Mouse (Mus musculus): ENCODE measurements around the gene Lhb.
"Not testable (repeated sequence)": the region's sequence is repeated elsewhere in the genome, so short reads cannot be mapped to it uniquely, and the experiment has no call there.

Lhb gene

GRCm38 (mm10) chr7:45420615-45420919 lies at the start of gene Lhb:
Gene Lhb (plus strand): TSS chr7:45420820.
- DNase-seq (ENCODE audit: low spot score): no peak

GRCm38 (mm10) chr7:45372371-45372770 lies 48.2 kb upstream of the Lhb start:
- no peak for DNase-seq (ENCODE audit: low spot score)

- no peak for DNase-seq (ENCODE audit: low spot score)
Observed at GRCm38 (mm10) chr7:45374620-45375019, 46.0 kb upstream of the Lhb start.

- DNase-seq (ENCODE audit: low spot score): no peak
Observed at GRCm38 (mm10) chr7:45376057-45376456, 44.6 kb upstream of the Lhb start.

GRCm38 (mm10) chr7:45386077-45386476 lies 34.5 kb upstream of the Lhb start:
- no peak for DNase-seq (ENCODE audit: low spot score)

- no peak for DNase-seq (ENCODE audit: low spot score)
Observed at GRCm38 (mm10) chr7:45395129-45395541, 25.5 kb upstream of the Lhb start.

- peak; percentile 100 for DNase-seq (ENCODE audit: low spot score)
Observed at GRCm38 (mm10) chr7:45395578-45396336, 24.9 kb upstream of the Lhb start, which contains the start of gene Snrnp70. Gene Snrnp70 (minus strand): TSS chr7:45395742.

GRCm38 (mm10) chr7:45396337-45396775 lies 24.3 kb upstream of the Lhb start:
- DNase-seq (ENCODE audit: low spot score): not testable (repeated sequence)

GRCm38 (mm10) chr7:45396787-45397186 lies 23.8 kb upstream of the Lhb start:
- no peak for DNase-seq (ENCODE audit: low spot score)

GRCm38 (mm10) chr7:45401521-45402085 lies 19.0 kb upstream of the Lhb start:
- DNase-seq (ENCODE audit: low spot score): no peak

- DNase-seq (ENCODE audit: low spot score): peak; percentile 64
Observed at GRCm38 (mm10) chr7:45403532-45404261, 16.9 kb upstream of the Lhb start.

- peak; percentile 35 for DNase-seq (ENCODE audit: low spot score)
Observed at GRCm38 (mm10) chr7:45405091-45406075, 15.2 kb upstream of the Lhb start, which contains the start of gene Kcna7. Gene Kcna7 (plus strand): TSS chr7:45405653.

- DNase-seq (ENCODE audit: low spot score): no peak
Observed at GRCm38 (mm10) chr7:45406157-45407156, 14.2 kb upstream of the Lhb start.

- DNase-seq (ENCODE audit: low spot score): no peak
Observed at GRCm38 (mm10) chr7:45407836-45408235, 12.8 kb upstream of the Lhb start.

GRCm38 (mm10) chr7:45408351-45408750 lies 12.3 kb upstream of the Lhb start:
- DNase-seq (ENCODE audit: low spot score): no peak

- no peak for DNase-seq (ENCODE audit: low spot score)
Observed at GRCm38 (mm10) chr7:45408949-45409348, 11.7 kb upstream of the Lhb start.

- DNase-seq (ENCODE audit: low spot score): no peak
Observed at GRCm38 (mm10) chr7:45409497-45410163, 11.0 kb upstream of the Lhb start.

- DNase-seq (ENCODE audit: low spot score): no peak
Observed at GRCm38 (mm10) chr7:45412421-45412820, 8.2 kb upstream of the Lhb start.

- DNase-seq (ENCODE audit: low spot score): no peak
Observed at GRCm38 (mm10) chr7:45413113-45413863, 7.3 kb upstream of the Lhb start, which contains the start of gene Ntf5. Gene Ntf5 (plus strand): TSS chr7:45413695.
